Mouse (Mus musculus): Measurements from ENCODE around the gene Sox14. TPM values are rescaled to one million over a fixed set of nuclear protein-coding genes. Genes with fewer than 3 reads are reported as not detected.

The Sox14 gene
- polyA plus RNA-seq, 1 experiment, result not detected

- Histone ChIP-seq H3K27ac (ENCODE audit: insufficient read depth, low read depth, low read length) (no peak overlapping the region), H3K4me1 (ENCODE audit: control insufficient read depth, insufficient read depth, low read length) (peaks cover 15% of the 10 kb centered on the region), H3K4me3 (ENCODE audit: insufficient read depth, low read depth, low read length) (no peak overlapping the region)
- 6% methylated on average over 31 of the region's 31 CpGs for WGBS
- TF ChIP-seq POLR2A (IDR thresholded peaks at IDR 0.05; ENCODE audit: insufficient read depth, low read depth, low read length) (no peak), CTCF (IDR thresholded peaks at IDR 0.05; ENCODE audit: insufficient read depth, low read depth, low read length) (no peak)
These were observed 3.5 kb downstream of the Sox14 start for GRCm38 (mm10) chr9:99872204-99873115.

- peaks cover 15% of the 10 kb centered on the region for H3K4me1 ChIP-seq (ENCODE audit: control insufficient read depth, insufficient read depth, low read length)
- no peak overlapping the region for H3K4me3 ChIP-seq (ENCODE audit: insufficient read depth, low read depth, low read length)
- TF ChIP-seq CTCF (IDR thresholded peaks at IDR 0.05; ENCODE audit: insufficient read depth, low read depth, low read length) (no peak), POLR2A (IDR thresholded peaks at IDR 0.05; ENCODE audit: insufficient read depth, low read depth, low read length) (no peak)
- no peak overlapping the region for H3K27ac ChIP-seq (ENCODE audit: insufficient read depth, low read depth, low read length)
- WGBS, result 3% methylated on average over 34 of the region's 34 CpGs
These were observed 4.3 kb downstream of the Sox14 start for GRCm38 (mm10) chr9:99871556-99872203.

- TF ChIP-seq POLR2A (IDR thresholded peaks at IDR 0.05; ENCODE audit: insufficient read depth, low read depth, low read length) (no peak), CTCF (IDR thresholded peaks at IDR 0.05; ENCODE audit: insufficient read depth, low read depth, low read length) (no peak)
- Histone ChIP-seq H3K27ac (ENCODE audit: insufficient read depth, low read depth, low read length) (no peak overlapping the region), H3K4me3 (ENCODE audit: insufficient read depth, low read depth, low read length) (no peak overlapping the region), H3K4me1 (ENCODE audit: control insufficient read depth, insufficient read depth, low read length) (peaks cover 13% of the 10 kb centered on the region)
- WGBS, result 2% methylated on average over 37 of the region's 37 CpGs
These were observed 5.0 kb downstream of the Sox14 start for GRCm38 (mm10) chr9:99870780-99871555.

- no peak for TF ChIP-seq POLR2A (IDR thresholded peaks at IDR 0.05; ENCODE audit: insufficient read depth, low read depth, low read length)
- TF ChIP-seq CTCF (IDR thresholded peaks at IDR 0.05; ENCODE audit: insufficient read depth, low read depth, low read length), result no peak
- Histone ChIP-seq H3K27ac (ENCODE audit: insufficient read depth, low read depth, low read length) (no peak overlapping the region), H3K4me3 (ENCODE audit: insufficient read depth, low read depth, low read length) (no peak overlapping the region), H3K4me1 (ENCODE audit: control insufficient read depth, insufficient read depth, low read length) (peaks cover 10% of the 10 kb centered on the region)
- WGBS, result 3% methylated on average over 34 of the region's 34 CpGs
These were observed 5.8 kb downstream of the Sox14 start for GRCm38 (mm10) chr9:99869936-99870779.

GRCm38 (mm10) chr9:99869275-99869674, 6.7 kb downstream of the Sox14 start:
- no peak overlapping the region for H3K27ac ChIP-seq (ENCODE audit: insufficient read depth, low read depth, low read length)
- H3K4me1 ChIP-seq (ENCODE audit: control insufficient read depth, insufficient read depth, low read length), result peaks cover 10% of the 10 kb centered on the region
- H3K4me3 ChIP-seq (ENCODE audit: insufficient read depth, low read depth, low read length), result no peak overlapping the region
- 1% methylated on average over 29 of the region's 29 CpGs for WGBS
- no peak for TF ChIP-seq POLR2A (IDR thresholded peaks at IDR 0.05; ENCODE audit: insufficient read depth, low read depth, low read length)
- TF ChIP-seq CTCF (IDR thresholded peaks at IDR 0.05; ENCODE audit: insufficient read depth, low read depth, low read length), result no peak

- WGBS, result 2% methylated on average over 26 of the region's 26 CpGs
- Histone ChIP-seq H3K27ac (ENCODE audit: insufficient read depth, low read depth, low read length) (no peak overlapping the region), H3K4me1 (ENCODE audit: control insufficient read depth, insufficient read depth, low read length) (peaks cover 10% of the 10 kb centered on the region), H3K4me3 (ENCODE audit: insufficient read depth, low read depth, low read length) (no peak overlapping the region)
- TF ChIP-seq CTCF (IDR thresholded peaks at IDR 0.05; ENCODE audit: insufficient read depth, low read depth, low read length), result no peak
- TF ChIP-seq POLR2A (IDR thresholded peaks at IDR 0.05; ENCODE audit: insufficient read depth, low read depth, low read length), result no peak
These were observed 7.4 kb downstream of the Sox14 start for GRCm38 (mm10) chr9:99868606-99869005.

- WGBS, result 6% methylated on average over 11 of the region's 11 CpGs
- no peak overlapping the region for H3K4me3 ChIP-seq (ENCODE audit: insufficient read depth, low read depth, low read length)
- TF ChIP-seq CTCF (IDR thresholded peaks at IDR 0.05; ENCODE audit: insufficient read depth, low read depth, low read length) (no peak), POLR2A (IDR thresholded peaks at IDR 0.05; ENCODE audit: insufficient read depth, low read depth, low read length) (no peak)
- H3K27ac ChIP-seq (ENCODE audit: insufficient read depth, low read depth, low read length), result no peak overlapping the region
- H3K4me1 ChIP-seq (ENCODE audit: control insufficient read depth, insufficient read depth, low read length), result peaks cover 10% of the 10 kb centered on the region
These were observed 7.9 kb downstream of the Sox14 start for GRCm38 (mm10) chr9:99868054-99868453.

GRCm38 (mm10) chr9:99862936-99863335, 13.0 kb downstream of the Sox14 start:
- WGBS, result 82% methylated on average over 9 of the region's 9 CpGs
- H3K27ac ChIP-seq (ENCODE audit: insufficient read depth, low read depth, low read length), result no peak overlapping the region
- TF ChIP-seq CTCF (IDR thresholded peaks at IDR 0.05; ENCODE audit: insufficient read depth, low read depth, low read length) (no peak), POLR2A (IDR thresholded peaks at IDR 0.05; ENCODE audit: insufficient read depth, low read depth, low read length) (no peak)
- H3K4me1 ChIP-seq (ENCODE audit: control insufficient read depth, insufficient read depth, low read length), result no peaks in the 10 kb centered on the region
- H3K4me3 ChIP-seq (ENCODE audit: insufficient read depth, low read depth, low read length), result no peak overlapping the region

Data from olfactory bulb, adult 2 months (tissue).